Mouse (Mus musculus) central nervous system, embryonic 11.5 days (tissue): ENCODE measurements around the gene S100a9. TPM values are rescaled to one million over a fixed set of nuclear protein-coding genes. Genes with fewer than 3 reads are reported as not detected.

ENCODE experiments used
- polyA plus RNA-seq: library from polyadenylated mRNA; depleted of rRNA; stranded (reverse); fragments of >200 nt; gene quantifications from 2 replicates; pipeline ENCODE4 v1.2.3, GENCODE M21; 2012; rRNA removed

Gene S100a9
- 18.1 and 27.3 TPM in 2 replicates for polyA plus RNA-seq

DNA sequence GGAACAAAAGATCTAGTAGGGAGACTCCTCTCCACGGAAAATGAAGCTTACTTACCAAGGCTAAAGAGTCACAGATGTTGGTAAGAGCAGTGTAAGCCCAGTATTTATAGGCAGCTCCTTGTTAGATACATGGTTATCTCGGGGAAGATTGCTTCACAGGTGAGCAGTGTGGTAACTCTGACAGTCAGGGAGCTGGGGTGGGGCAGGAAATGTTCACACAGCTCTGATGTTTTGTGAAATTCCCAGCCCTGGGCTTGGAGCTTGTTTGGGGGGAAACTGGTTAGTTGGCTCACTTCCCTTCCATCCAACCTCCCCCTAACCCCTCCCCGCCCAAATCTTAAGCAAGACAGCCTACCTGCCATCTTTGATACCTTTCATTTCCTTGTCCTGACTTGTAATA, at the start of gene S100a9:
TSS of gene S100a9 (minus strand) at position 109 of the 400 bp plus-strand sequence.

DNA sequence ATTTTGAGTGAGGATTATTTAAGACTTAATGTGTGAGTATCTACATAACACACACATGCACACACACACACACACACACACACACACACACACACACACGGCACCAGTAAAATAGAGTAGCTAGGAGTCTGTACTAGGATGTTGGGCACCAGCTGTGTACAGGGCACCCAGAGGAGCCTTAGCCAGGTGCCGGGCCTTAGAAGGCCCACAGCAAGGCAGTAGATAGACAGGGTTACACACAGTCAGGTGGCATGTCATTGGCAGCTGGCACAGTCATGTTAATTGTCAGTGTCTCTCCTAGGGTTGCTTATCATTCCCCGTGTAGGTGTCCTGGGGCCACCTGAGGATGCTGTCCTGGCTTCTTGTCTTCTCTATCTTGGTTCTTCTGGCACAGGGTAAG, 31.1 kb upstream of the S100a9 start, which contains the start of gene Pglyrp4:
TSS of gene Pglyrp4 (plus strand) at position 301 of the 400 bp plus-strand sequence.

DNA sequence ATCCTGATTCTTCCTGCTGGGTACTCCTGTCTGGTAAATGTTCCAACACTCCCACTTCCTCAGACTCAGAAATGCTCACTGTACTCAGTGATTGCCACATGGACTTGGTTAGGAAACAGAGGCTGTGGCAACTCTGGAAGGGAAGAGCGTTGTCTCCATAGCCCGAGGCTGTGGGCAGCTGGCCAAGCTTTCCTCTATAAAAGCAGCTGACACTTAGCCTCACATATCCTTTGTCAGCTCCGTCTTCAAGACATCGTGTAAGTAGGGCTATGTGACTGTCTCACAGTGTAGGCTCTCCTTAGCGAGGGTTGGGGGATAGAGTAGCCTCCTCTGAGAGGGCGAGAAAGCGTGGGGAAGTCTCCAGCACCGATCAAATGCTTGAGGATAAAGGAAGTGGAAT, 26.7 kb downstream of the S100a9 start, which contains the start of gene S100a8:
TSS of gene S100a8 (plus strand) at position 133 of the 400 bp plus-strand sequence.

DNA sequence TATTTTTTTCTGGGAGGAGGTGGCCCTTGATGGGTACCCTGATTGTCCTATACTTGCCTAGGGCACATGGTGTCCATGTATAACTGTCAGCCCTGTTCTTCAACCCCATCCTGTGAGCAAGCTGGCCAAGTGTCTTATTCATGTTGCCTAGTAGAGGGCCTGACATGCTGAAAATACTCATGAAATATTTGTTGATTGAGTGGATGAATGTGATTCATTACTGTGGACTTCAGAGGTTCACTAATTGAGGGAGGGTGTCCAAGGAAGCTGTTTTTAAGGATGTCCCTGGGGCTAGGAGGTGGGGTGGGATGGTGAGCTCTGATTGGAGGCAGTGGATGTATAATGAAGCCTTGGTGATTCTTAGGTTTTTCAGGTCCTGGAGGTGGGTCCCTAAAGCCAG, 41.8 kb downstream of the S100a9 start, which contains the start of gene S100a7a:
TSS of gene S100a7a (plus strand) at position 301 of the 400 bp plus-strand sequence.

Other genes with a start within 250 kb of the S100a9 start
- gene Npr1, start 229.9 kb downstream of the S100a9 start, polyA plus RNA-seq, result 6.0 and 11.9 TPM in 2 replicates
- gene Ilf2, start 219.6 kb downstream of the S100a9 start, polyA plus RNA-seq, result 245 and 276 TPM in 2 replicates
- 23.3 and 41.3 TPM in 2 replicates for gene Snapin, start 204.7 kb downstream of the S100a9 start, polyA plus RNA-seq
- 208 and 235 TPM in 2 replicates for gene Chtop, start 186.2 kb downstream of the S100a9 start, polyA plus RNA-seq
- 11.4 and 11.6 TPM in 2 replicates for gene S100a1, start 181.3 kb downstream of the S100a9 start, polyA plus RNA-seq
- gene S100a13, start 181.3 kb downstream of the S100a9 start, polyA plus RNA-seq, result 12.0 and 14.2 TPM in 2 replicates
- gene S100a14, start 168.9 kb downstream of the S100a9 start, polyA plus RNA-seq, result 0.05 TPM in 1 of 2 replicates, not detected in the other
- 21.0 and 26.2 TPM in 2 replicates for gene S100a16, start 158.5 kb downstream of the S100a9 start, polyA plus RNA-seq
- gene S100a3, start 135.1 kb downstream of the S100a9 start, polyA plus RNA-seq, result 0.04 TPM in 1 of 2 replicates, not detected in the other
- not detected in 2 replicates for gene S100a2, start 105.5 kb downstream of the S100a9 start, polyA plus RNA-seq
- not detected in 2 replicates for gene Gm42674, start 93.8 kb downstream of the S100a9 start, polyA plus RNA-seq
- 2.1 and 2.6 TPM in 2 replicates for gene S100a4, start 92.0 kb downstream of the S100a9 start, polyA plus RNA-seq
- gene S100a5, start 87.2 kb downstream of the S100a9 start, polyA plus RNA-seq, result not detected in 2 replicates
- gene S100a6, start 82.8 kb downstream of the S100a9 start, polyA plus RNA-seq, result 14.9 and 15.9 TPM in 2 replicates
- 0.04 and 0.06 TPM in 2 replicates for gene S100a7a, start 41.7 kb downstream of the S100a9 start, polyA plus RNA-seq
- 4.8 and 13.3 TPM in 2 replicates for gene S100a8, start 26.7 kb downstream of the S100a9 start, polyA plus RNA-seq
- gene Pglyrp4, start 31.2 kb upstream of the S100a9 start, polyA plus RNA-seq, result not detected in 2 replicates
- gene Gm5849, start 82.2 kb upstream of the S100a9 start, polyA plus RNA-seq, result not detected in 2 replicates